Mouse (Mus musculus): ENCODE data around the gene B3gnt2.
"Not testable (repeated sequence)": the region's sequence is repeated elsewhere in the genome, so short reads cannot be mapped to it uniquely, and the experiment has no call there.

Gene B3gnt2

GRCm38 (mm10) chr11:22766238-22766637, 94.5 kb downstream of the B3gnt2 start:
- DNase-seq (ENCODE audit: low spot score), result no peak

GRCm38 (mm10) chr11:22765425-22765824, 95.3 kb downstream of the B3gnt2 start:
- no peak for DNase-seq (ENCODE audit: low spot score)

- no peak for DNase-seq (ENCODE audit: low spot score)
These were observed 97.0 kb downstream of the B3gnt2 start for GRCm38 (mm10) chr11:22763556-22764295.

DNA sequence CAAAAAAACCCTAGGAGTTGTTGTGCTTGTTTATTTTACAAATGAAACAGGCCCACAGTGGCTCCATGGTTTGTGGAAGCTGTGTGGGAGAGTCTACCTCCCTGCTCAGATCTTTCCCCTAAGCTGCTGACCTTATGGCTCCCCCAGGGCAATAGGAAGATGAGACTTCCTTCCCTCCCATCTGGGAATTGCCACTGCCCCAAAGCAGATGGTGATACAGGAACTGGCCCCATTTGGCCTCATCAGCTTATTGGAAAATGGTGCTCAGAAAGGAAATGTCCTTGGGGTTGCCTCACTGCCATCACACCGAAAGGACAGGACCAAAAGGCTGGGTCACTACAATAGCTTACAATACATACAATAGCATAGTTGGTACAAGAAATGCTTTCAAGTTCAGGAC, 97.7 kb downstream of the B3gnt2 start:
- DNase-seq (ENCODE audit: low spot score), result no peak

GRCm38 (mm10) chr11:22762236-22762927, 98.4 kb downstream of the B3gnt2 start:
- no peak for DNase-seq (ENCODE audit: low spot score)

DNA sequence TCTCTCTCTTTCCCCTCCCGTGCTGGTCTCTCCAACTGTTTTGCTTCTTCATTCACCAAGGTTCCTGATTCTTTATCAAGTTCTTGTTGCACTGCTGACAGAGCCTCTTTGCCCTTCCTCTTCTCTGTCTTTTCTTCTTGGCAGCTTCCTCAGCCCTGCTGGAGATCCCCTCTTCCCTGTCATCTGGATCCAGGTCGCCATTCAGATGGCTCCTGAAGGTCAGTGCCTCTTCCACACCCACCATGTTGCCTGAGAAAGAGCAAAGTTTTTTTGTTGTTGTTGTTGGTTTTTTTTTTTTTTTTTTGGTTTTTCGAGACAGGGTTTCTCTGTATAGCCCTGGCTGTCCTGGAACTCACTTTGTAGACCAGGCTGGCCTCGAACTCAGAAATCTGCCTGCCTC, 101.0 kb downstream of the B3gnt2 start:
- DNase-seq (ENCODE audit: low spot score), result no peak

GRCm38 (mm10) chr11:22756168-22756980, 104.4 kb downstream of the B3gnt2 start:
- no peak for DNase-seq (ENCODE audit: low spot score)

- DNase-seq (ENCODE audit: low spot score), result no peak
These were observed 105.6 kb downstream of the B3gnt2 start for GRCm38 (mm10) chr11:22755180-22755579.

GRCm38 (mm10) chr11:22752596-22752995, 108.2 kb downstream of the B3gnt2 start:
- no peak for DNase-seq (ENCODE audit: low spot score)

- DNase-seq (ENCODE audit: low spot score), result no peak
These were observed 109.2 kb downstream of the B3gnt2 start for GRCm38 (mm10) chr11:22751592-22751991.

GRCm38 (mm10) chr11:22747406-22747805, 113.4 kb downstream of the B3gnt2 start:
- DNase-seq (ENCODE audit: low spot score), result no peak

- no peak for DNase-seq (ENCODE audit: low spot score)
These were observed 115.4 kb downstream of the B3gnt2 start for GRCm38 (mm10) chr11:22745356-22745755.

DNA sequence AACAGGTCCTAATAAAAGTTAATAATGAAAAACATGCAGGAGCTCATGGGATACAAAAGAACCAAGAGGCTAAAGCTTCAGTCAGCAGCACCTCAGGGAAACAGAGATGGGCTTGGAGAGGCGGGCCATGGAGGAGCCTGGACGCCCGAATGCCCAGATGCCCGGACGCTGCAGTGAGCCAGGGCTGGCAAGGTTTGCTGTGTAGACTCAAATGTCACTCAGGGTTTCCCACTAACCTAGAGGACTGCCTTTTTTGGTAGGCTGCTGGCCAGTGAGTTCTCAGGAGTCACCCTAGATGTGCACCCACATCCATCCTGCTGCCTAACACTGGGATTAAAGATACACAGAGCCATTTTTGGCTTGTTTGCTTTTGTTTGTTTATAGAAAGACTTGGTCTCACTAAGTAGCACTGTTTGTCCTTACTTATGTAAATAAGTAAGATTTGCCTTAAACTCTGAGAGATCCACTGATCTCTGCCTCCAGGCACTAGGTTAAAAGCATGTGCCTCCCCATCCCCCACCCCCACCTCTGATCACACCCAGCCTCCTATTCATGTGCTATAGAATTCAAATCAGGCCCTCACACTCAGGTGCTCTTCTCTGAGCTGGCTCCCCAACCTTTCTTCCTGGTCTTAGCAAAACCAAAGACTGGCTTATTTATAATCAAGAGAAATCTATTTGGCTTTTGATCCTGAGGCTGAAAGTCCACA, 117.0 kb downstream of the B3gnt2 start:
- DNase-seq (ENCODE audit: low spot score), result no peak

GRCm38 (mm10) chr11:22741998-22742626, 118.6 kb downstream of the B3gnt2 start:
- no peak for DNase-seq (ENCODE audit: low spot score)

DNA sequence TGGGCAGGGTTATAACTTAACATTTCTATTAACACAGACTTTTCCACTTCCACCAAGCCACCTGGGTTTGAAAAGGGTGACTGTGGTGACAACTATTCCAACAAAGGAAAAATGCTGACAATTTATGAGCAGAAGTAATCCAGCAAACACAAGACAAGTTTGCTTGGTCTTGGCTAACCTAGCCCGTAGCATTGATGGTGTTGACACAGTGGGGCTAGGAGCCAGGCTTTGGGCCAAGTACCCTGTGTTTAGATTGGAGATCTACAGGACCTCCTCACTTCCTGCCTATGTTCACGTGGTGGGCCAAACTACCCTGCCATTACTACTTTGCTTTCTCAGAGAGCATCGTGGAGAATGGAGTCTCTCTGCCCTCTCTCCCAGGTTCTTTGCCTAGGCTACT, 119.3 kb downstream of the B3gnt2 start:
- no peak for DNase-seq (ENCODE audit: low spot score)

- no peak for DNase-seq (ENCODE audit: low spot score)
These were observed 121.1 kb downstream of the B3gnt2 start for GRCm38 (mm10) chr11:22739497-22740288.

- DNase-seq (ENCODE audit: low spot score), result no peak
These were observed 124.1 kb downstream of the B3gnt2 start for GRCm38 (mm10) chr11:22736521-22737225.

- DNase-seq (ENCODE audit: low spot score), result not testable (repeated sequence)
These were observed 125.6 kb downstream of the B3gnt2 start for GRCm38 (mm10) chr11:22735128-22735527.

DNA sequence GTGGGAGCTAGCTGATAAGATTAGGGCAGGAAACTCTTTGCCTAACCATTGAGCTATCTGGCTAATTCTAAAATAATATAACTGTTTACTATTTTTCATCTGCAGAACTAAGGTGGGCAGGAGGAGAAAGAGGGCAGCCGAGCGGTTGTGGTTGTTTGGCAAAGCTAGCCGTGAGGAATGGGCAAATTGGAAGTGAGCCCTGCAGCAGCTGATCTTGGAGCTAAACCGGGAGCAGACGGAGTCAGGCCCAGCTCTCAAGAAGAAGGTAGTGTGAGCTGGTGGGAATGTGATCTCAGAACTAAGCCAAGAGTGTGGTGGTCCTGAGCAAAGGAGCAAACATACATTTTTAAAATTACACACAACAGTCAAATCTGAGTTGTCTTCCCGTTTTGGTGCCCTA, 126.8 kb downstream of the B3gnt2 start:
- no peak for DNase-seq (ENCODE audit: low spot score)

- DNase-seq (ENCODE audit: low spot score), result no peak
These were observed 127.9 kb downstream of the B3gnt2 start for GRCm38 (mm10) chr11:22732907-22733306.
